Mouse (Mus musculus): ENCODE data around the gene Card10.

Card10 gene

DNA sequence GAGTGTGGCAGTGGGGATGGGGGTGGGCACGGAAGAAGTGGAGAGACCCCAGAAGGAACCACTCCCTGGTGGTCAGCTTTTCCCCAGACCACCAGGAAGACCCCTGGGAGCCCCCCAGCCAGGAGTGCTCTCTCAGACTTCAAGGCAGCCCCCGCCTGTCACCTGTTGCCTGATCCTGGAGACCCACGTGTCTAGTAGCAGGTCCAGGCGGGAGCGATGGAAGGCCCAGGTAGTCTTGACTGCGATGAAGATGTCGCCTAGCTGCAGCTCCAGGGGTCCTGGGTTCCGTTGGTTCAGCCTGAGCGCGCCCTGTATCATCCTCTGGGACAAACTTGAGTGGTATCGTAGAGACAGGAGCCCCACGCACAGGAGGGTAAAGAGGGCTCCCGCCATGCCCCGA, 30.0 kb downstream of the Card10 start:
- in situ Hi-C loops (cut with MboI, MseI): no loop called here

DNA sequence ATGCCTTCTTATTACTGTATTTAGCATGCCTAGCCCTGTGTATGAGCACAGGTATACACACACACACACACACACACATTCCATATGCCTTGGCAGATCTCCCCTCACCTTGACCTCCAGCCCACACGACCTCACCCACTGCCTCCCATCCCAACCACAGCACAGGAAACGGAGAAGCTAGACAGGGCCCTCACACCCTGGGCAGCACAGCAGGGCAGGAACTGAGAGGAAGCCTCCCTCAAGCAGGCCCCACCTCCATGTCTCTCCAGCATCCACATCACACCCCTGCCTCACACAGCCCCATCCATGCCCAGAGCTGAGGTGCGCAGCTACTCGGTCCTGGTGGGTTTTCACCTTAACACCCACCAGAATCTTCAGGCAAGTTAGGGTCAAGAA, 30.5 kb downstream of the Card10 start:
- in situ Hi-C loops (cut with MboI, MseI): no loop called here

DNA sequence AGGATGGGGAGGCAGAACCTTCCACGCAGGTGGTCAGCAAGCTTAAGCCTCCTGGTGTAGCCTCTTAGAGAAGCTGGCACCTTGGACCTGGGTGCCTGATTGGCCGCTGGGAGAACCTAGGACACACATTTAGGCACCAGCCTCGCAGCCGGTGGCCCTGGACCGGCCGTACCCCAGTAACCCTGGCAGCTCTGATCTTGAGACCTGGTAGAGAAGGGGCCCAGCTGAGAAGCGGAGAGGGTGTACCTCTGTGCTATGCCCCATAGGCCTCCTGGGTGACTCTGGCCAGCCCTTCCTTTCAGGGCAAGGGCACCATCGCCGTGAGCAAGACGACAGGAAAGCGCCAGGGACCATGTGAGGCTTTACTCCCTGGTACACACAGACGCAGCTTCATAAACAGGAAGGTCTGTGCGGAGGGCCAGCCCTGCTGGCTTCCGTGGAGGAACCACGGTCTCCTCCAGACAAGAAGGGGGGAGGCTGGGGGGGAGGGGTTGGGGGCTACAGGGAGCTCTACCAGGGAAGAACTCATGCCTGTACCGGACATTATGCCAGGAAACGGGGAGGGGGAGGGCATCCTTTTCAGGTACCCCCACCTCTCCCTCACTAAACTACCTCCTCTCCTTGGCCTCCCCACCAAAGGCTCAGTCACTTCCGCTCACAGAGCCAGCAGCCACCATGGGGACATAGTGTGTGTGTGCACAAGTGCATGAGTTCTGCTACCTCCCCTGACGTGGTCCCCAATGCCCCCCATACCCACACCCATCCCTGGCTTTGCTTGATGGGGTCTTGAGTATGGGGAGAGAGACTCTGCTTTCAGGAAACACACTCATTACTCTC, 31.1 kb downstream of the Card10 start:
- in situ Hi-C loops (cut with MboI, MseI): no loop called here

DNA sequence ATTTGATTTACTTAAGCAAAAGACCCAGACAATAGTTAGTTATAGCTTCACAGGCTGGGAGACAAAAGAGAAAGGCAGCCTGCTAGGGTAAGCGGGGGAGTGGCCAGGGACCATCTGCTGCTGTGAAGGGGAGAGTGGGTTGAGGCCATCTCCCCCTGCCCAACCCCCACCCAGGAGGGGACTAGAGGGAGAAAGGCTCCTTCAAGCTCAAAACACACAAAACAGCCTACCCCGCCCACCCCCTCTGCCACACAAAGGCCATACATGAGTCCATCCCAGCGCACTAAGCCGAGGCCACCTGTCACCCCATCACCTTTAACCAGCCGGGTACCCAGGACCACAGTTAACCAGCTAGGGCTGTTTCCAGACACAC, 31.9 kb downstream of the Card10 start:
- in situ Hi-C loops (cut with MboI, MseI): no loop called here

DNA sequence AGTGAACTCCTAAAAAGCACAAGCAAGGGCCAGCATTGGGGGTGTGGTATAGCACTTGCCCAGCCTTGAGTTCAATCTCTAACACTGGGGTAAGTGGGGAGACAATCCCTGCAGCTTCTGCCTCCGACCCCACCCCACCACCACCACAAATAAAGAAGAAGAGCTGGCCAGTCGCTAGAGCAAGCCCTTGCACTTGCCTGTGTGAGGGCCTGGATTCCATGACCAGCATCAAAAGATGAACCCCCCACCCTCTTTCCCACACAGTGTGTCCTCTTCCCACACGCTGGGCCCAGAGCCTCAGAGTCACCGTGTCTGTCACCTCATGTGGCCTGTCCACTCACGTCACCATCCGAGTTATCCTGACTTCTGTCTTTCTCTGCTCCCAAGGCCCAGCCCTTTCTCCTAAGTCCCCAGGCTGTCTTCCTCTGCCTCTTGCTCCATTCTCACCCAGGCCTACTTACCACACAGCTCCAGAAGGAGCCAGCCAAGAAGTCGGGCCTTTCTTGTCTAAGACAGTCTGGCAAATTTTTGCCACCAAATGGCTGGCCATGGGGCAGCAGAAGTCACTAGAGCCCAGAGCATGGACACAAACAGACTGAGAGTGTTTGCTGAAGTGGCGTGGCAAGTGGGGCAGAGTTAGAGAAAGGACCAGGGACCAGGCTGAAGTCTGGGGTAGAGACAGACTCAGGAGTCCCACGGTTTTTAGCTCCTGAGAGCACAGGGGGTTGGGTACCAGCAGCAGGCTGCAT, 32.4 kb downstream of the Card10 start:
- in situ Hi-C loops (cut with MboI, MseI): no loop called here

DNA sequence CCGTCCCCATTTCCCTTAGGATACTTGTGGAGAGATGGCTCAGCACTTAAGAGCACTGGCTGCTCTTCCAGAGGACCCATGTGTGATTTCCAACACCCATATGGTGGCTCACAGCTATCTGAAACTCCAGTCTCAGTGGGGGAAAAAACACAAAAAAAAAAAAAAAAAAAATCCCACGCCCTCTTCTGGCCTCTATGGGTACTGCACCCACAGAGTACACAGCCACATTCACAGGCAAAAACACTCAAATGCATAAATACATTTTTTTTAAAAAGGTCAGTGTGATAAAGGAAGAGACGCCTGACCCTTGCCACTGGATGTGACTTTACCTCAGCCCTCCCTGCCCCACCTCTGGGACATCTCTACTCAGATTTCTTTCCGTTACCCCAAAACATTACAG, 33.8 kb downstream of the Card10 start:
- in situ Hi-C loops (cut with MboI, MseI): no loop called here

DNA sequence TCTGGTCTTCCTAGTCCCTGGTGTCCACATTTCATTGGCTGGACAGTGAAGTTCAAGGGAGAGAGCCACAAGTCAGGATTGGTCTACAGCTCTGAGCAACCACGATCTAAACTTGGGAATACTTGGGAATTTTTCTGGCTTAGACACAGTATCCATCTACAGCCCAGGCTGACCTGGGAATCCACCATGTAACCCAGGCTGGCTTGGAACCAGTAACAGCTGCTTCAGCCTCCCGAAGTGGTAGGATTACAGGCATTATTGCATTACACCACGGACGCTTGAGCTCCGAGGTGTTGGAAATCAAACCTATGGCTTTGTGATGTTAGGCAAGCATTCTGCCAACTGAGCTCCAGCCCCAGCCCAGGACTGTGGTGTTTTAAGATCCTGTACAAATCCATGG, 39.1 kb downstream of the Card10 start:
- in situ Hi-C loops (cut with MboI, MseI): no loop called here

DNA sequence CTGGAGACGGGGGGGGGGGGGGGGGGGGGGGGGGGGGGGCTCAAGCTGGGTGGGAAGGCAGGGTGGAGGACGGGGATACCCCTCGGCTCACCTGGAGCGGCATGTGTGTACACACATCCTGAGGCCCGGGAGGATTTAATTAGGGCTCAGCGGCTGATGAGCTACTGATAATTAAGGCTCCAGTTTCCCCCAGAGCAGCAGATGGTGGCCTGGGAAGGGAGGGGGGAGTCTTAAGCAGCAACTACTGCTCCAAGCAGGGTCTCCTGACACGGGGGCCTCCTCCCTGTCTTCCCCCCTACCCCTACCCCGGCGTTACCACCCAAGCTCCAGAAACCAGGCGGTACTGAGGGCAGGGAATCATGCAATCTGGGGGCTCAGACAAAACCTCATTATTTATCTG, 39.6 kb downstream of the Card10 start:
- in situ Hi-C loops (cut with MboI, MseI): no loop called here

DNA sequence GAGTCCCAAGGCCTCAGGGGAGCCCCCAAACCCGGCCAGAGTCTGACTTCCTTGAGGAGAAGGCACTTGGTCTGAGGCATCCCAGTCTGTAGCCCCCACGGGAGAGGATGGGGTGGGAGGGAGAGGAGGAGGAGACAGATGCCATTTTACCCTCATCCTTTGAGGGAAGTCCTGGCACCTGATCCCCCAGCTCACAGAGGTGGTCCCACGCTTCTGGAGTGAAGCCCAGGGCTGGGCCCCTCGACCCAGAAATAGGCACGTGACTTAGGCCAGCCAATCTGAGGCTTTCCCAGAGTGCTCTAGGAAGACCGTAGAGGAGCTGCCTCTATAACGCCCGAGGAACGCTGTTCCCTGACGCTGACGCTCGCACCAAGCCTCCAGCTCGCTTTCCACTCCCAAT, 41.7 kb downstream of the Card10 start:
- in situ Hi-C loops (cut with MboI, MseI): no loop called here

DNA sequence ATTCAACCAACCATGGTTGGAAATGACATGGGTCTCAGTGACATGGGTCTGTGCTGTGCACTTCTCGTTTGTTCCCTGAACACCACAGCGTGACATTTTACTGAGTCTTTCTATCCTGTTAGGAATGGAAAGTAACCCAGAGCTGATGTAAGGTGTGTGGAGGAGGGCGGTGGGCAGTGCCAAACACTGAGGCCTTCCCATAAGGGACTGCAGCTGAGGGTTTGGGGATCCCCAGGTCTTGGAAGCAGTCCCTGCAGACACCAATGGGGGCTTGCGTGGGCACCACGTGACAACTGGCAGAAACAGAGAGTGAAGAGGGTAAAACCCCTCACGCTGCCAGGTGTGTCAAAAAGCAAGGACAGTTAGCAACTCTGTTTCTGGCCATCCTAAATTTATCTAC, 44.7 kb downstream of the Card10 start:
- in situ Hi-C loops (cut with MboI, MseI): no loop called here

DNA sequence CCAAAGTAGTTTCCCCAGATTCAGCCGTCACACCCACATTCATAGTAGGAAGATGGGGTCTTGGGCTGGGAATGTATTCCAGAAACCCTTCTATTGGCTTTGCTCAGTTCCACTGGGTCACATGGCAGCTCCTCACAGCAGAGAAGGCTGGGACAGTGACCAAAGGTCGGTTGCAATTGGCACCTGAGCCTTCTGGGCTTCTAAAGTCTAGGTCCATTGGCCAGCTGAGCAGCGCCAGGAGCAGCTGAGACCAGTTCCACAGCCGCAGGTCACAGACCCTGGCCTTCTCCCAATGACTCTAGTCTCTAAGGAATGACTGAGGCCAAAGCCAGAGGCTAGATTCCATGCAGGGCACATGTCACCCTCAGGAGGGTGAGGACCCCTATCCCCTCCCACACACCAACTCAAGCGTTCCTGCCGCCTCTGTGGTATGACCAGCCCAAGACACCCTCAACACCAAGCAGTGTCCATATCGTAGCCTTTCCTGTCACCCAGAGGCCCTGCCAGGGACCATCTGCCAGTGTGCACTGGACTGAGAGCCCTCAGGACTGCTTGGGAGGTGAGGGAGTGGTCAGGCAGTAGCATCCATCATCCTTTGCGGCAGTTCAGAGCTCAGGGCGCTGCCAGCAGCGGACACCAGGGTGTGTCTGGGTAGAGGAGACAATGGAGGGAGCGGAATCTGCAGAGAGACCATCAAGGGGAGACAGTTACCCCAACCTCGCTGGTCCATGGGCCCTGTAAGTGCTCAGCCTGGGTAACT, 46.7 kb downstream of the Card10 start:
- in situ Hi-C loops (cut with MboI, MseI): no loop called here

DNA sequence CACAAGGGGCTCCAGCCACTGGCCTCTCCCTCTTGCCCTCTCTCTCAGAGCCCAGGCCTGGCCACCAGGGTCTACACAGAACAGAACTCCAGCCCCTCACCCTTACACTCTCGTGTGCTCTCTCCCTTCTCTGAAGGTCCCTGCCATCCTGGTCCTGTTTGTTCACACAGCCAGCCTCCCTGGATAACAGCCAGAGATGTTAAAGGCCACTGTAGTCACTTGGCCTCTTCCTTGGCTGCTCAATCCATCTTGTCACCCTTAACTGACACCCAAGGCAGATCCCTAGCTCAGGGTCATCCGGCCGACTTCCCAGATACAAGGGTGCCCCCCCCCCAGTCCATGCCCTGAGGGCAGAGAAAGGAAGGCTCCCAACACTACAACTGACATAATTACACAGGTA, 47.6 kb downstream of the Card10 start:
- in situ Hi-C loops (cut with MboI, MseI): no loop called here

DNA sequence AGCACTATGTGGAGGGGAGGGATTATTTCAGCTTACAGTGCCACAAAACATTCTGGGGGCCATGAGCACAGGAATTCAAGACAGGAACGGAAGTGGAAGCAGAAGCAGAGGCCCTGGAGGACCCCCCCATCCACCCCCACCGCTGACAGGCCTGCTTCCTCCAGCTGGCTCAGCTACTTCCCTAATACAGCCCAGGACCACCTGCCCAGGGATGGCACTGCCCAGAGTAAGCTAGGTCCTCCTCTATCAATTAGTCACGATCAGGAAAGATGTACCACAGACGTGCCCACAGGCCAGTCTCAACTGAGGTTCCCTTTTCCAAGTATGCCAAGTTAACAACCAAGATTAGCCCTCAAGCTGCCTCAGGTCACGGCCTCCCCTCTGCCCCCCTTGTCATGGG, 48.7 kb downstream of the Card10 start:
- in situ Hi-C loops (cut with MboI, MseI): no loop called here

DNA sequence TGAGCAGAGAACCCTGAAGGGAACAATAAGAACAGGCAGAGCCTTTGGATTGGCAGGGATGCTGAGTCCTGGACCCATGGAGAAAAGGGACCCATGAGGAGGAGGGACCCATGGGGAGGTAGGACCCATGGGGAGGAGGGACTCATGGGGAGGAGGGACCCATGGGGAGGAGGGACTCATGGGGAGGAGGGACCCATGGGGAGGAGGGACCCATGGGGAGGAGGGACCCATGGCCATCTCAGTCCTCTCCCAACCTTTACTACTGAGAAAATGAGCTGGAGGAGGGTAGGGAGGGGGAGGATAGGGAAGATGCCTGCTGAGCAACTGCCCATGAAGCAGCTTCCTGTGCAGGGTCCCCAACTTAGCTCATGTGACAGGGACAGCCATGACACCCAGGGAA, 49.9 kb downstream of the Card10 start:
- in situ Hi-C loops (cut with MboI, MseI): no loop called here

DNA sequence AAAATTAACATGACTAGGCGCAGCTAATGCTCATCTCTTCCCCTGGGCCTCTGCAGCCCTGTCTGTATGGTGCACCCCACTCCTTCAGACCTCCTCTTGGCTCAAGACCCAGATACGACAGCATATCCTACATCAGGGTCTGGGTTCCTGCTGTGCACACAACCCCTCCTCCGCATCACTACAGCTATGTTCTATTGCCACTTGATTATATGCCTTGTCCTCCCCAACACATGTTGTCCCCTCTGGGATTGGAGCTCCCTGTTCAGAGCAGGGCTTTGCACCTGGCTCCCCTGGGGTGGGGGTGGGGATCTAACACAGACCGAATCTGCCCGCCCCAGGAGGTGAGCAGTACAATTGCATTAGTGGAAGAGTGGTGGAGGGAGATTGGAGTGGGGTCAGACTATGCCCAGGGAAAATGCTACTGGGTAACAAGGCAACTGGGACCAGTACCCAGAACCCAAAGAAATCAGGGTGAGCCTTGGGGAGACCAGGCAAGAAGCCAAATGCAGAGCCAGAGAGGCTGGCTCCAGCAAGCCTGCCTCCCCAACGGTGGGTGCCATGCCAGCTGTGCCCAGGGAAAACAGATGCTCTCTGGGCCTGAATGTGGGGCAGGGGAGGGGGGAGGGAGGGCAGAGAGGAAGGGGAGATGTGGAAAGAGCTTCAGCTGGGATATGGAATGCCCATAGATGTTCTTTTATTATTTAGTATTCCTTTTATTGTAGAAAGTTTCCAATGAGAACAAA, 52.1 kb downstream of the Card10 start:
- in situ Hi-C loops (cut with MboI, MseI): no loop called here

DNA sequence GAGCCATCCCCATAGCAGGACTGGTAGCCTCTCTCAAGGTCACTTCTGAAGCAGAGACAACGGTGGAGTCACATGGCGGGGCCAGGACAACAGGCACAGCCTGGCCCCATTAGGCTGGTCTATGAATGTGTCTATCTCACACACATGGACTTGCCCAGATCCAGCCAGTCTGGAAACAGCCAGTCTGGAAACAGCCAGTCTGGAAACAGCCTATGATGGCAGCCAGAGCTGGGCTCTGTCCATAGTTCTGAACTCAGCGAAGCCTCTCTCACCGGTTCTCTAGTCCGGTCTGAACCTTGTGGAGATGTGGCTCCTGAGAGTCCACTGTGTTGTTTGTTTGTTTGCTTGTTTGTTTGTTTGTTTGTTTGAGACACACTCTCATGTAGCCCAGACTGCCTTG, 53.0 kb downstream of the Card10 start:
- in situ Hi-C loops (cut with MboI, MseI): no loop called here

DNA sequence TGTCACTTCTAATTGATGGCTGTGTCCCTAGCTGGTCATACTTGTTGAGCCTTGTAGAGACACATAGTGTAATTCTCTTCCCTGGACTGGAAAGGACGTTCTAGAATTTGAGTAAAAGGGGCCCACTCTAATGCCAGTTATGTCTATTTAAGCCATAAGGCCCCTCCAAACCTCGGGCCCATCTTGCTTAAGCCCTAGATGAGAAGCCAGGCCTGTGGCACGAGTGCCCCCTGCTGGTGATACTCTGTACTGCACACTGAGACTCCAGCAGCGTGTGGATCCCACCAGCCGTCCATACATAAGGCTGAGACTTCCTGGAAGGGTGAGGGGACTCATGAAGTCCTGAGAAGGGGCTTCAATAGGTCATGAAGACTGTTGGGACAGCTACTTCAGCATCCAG, 58.6 kb downstream of the Card10 start:
- in situ Hi-C loops (cut with MboI, MseI): loop anchor here (5.0 kb wide), 1 partner anchor 122 kb away; no protein-coding TSS in a partner anchor

DNA sequence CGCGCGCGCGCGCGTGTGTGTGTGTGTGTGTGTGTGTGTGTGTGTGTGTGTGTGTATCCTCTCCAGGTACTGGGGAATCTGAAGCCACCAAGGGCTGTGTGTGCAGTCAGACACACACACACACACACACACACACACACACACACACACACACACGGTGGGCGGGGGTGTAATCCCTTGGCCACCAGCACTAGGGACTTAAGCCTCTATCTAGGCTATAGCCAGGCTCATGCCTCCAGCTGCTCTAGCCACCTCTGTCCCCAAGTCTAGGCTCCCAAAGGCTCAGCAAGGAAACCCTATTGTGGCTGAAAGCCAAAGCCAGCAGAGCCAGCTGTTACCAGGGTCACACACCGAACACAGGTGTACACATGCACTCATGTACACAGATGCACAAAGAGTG, 60.0 kb downstream of the Card10 start:
- in situ Hi-C loops (cut with MboI, MseI): loop anchor here (5.0 kb wide), 1 partner anchor 121 kb away; no protein-coding TSS in a partner anchor

DNA sequence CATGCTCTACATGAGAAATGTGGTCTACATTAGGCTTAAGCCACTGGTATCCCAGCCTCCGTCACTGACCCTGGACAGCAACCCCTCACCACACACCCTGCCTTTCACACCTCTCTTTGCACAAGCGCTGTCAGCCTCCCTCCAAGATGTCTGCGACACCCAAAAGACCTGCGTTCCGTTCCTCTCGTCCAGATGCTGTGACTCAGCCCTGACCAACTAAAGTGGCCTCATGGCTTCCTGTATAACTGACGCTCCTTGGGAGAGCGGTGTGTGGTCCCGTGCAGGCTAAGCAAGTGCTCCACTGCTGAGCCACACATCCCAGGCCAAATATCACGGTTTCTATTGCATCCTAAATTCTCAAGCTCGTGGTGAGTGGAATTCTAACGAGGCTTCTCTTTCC, 62.2 kb downstream of the Card10 start:
- in situ Hi-C loops (cut with MboI, MseI): loop anchor here (5.0 kb wide), 1 partner anchor 118 kb away; no protein-coding TSS in a partner anchor

DNA sequence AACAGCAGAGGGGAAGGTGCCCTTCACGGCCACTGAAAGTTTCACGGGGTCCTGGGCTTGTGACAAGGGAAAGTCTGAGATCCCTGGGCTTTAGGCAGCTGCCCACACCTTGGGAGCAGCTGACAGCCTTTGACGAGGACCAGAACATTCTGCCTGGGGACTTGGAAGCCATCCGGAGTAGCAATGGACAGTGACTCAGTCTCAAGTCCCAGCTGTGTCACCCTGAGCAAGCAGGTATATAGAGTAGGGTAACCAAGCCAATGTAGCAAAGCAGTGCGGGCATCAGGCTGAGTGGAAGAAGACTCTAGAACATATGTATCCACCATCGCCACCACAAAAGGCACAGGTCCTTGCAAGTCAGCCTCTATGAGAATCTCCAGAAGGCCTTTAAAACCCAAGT, 65.7 kb downstream of the Card10 start:
- in situ Hi-C loops (cut with MboI, MseI): no loop called here

DNA sequence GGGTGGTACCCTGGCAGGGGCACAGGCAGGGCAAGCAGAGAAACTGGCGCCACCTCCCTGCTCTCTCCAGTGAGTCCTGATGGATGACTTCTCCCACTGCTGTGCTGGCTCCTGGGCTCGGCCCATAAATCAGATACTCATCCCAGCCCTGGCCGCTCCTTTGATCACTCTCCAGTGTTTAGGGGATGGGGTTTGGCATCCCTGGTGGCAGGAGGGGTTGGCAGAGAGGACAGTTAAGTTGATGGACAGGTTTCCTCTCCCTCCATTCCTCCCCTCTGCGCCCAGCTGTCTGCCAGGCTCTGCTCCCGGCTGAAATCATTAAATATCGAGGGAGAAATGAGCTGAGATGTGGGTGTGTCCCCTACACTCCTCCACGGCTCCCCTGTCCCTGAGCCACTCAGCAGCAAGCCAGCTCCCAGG, 66.2 kb downstream of the Card10 start:
- in situ Hi-C loops (cut with MboI, MseI): no loop called here

DNA sequence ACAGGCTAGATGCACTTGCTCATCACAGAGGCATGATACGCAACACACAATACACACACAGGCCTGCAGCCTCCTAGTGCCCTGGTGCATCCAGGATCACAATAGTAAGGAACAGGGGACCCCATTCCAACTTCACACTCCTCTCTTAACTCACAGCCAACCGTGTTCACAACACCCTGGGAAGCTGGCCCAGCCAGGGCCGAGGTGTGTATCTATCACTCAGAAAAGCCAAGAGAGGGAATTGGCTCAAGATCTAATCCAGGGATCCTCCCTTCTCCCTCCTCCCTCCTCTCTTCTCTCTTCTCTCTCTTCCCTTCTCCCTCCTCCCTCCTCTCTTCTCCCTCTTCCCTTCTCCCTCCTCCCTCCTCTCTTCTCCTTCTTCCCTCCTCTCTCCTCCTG, 66.7 kb downstream of the Card10 start:
- in situ Hi-C loops (cut with MboI, MseI): no loop called here

All from T-helper 1 cell (primary cell).